Mouse (Mus musculus) kidney, adult 2 months (tissue): ENCODE results near the gene Hephl1. TPM values are rescaled to one million over a fixed set of nuclear protein-coding genes. Genes with fewer than 3 reads are reported as not detected.

Source experiments
- DNase-seq: peaks from one replicate; pipeline ENCODE4 v3.0.0; 2021
- H3K27ac ChIP-seq: fragments of 200-500 bp; 2 replicates; pipeline ENCODE4 v1.5.1; 2012; ENCODE audit warnings: low read depth, low read length, control low read depth, inconsistent platforms; ENCODE audit not compliant: insufficient read depth
- H3K27me3 ChIP-seq: fragments of 200-500 bp; replicated peaks from 2 replicates; pipeline ENCODE4 v1.6.1; 2012; ENCODE audit warnings: mild to moderate bottlenecking, moderate library complexity, low read length, inconsistent platforms; ENCODE audit not compliant: control insufficient read depth, insufficient read depth
- H3K36me3 ChIP-seq: fragments of 200-500 bp; 2 replicates; pipeline ENCODE4 v1.6.1; 2012; ENCODE audit warnings: mild to moderate bottlenecking, moderate library complexity, low read length, inconsistent platforms; ENCODE audit not compliant: control insufficient read depth, insufficient read depth
- H3K4me1 ChIP-seq: fragments of 200-500 bp; 2 replicates; pipeline ENCODE4 v1.6.1; 2011; ENCODE audit warnings: low read length; ENCODE audit not compliant: control insufficient read depth, insufficient read depth
- H3K4me3 ChIP-seq: fragments of 200-500 bp; 2 replicates; pipeline ENCODE4 v1.5.1; 2011; ENCODE audit warnings: mild to moderate bottlenecking, low read depth, low read length, control low read depth; ENCODE audit not compliant: insufficient read depth
- CTCF ChIP-seq: fragments of 200-500 bp; conservative IDR thresholded peaks from 2 replicates; pipeline ENCODE4 v1.5.1; 2011; ENCODE audit warnings: low read depth, mild to moderate bottlenecking, control low read depth, low read length, moderate library complexity, mixed read lengths; ENCODE audit not compliant: insufficient read depth, insufficient read length
- POLR2A ChIP-seq: fragments of 200-500 bp; IDR thresholded peaks from one replicate; pipeline ENCODE4 v1.6.1; 2011; ENCODE audit warnings: low read depth, low read length, control low read depth
- WGBS: fragments of 180-500 bp; shearing (Covaris S2); methylation state at CpG from one replicate; pipeline ENCODE4 v1.1.7; 2018; 5-methylcytosine and 5-hydroxymethylcytosine counted together
- polyA plus RNA-seq: library from polyadenylated mRNA; depleted of rRNA; stranded (reverse); fragments of >200 nt; gene quantifications from 2 replicates; pipeline ENCODE4 v1.2.3, GENCODE M21; 2012

Gene Hephl1
- polyA plus RNA-seq, 1 experiment: 0.19 TPM

- TF ChIP-seq POLR2A (no peak), CTCF (no peak)
- 51% methylated on average over 4 of the region's 4 CpGs for WGBS
- no peaks in the 10 kb centered on the region for H3K36me3 ChIP-seq
- H3K4me3 ChIP-seq: no peak overlapping the region
- no peak for DNase-seq
- no peaks in the 10 kb centered on the region for H3K4me1 ChIP-seq
- H3K27me3 ChIP-seq: no peaks in the 10 kb centered on the region
- H3K27ac ChIP-seq: no peak overlapping the region
Observed at GRCm38 (mm10) chr9:15036807-15037206, 75.1 kb downstream of the Hephl1 start.

- no peak overlapping the region for H3K27ac ChIP-seq
- H3K36me3 ChIP-seq: no peaks in the 10 kb centered on the region
- H3K27me3 ChIP-seq: no peaks in the 10 kb centered on the region
- no peak overlapping the region for H3K4me3 ChIP-seq
- no peaks in the 10 kb centered on the region for H3K4me1 ChIP-seq
- 98% methylated on average over 2 of the region's 2 CpGs for WGBS
- TF ChIP-seq CTCF: no peak
- TF ChIP-seq POLR2A: no peak
- no peak for DNase-seq
Observed at GRCm38 (mm10) chr9:15036405-15036804, 75.5 kb downstream of the Hephl1 start.

- Histone ChIP-seq H3K4me3 (no peak overlapping the region), H3K27ac (no peak overlapping the region), H3K27me3 (no peaks in the 10 kb centered on the region), H3K4me1 (no peaks in the 10 kb centered on the region), H3K36me3 (no peaks in the 10 kb centered on the region)
- WGBS: 92% methylated on average over 7 of the region's 7 CpGs
- no peak for DNase-seq
- TF ChIP-seq CTCF (no peak), POLR2A (no peak)
Observed at GRCm38 (mm10) chr9:15035979-15036378, 75.9 kb downstream of the Hephl1 start.

- Histone ChIP-seq H3K27ac (no peak overlapping the region), H3K4me3 (no peak overlapping the region), H3K27me3 (no peaks in the 10 kb centered on the region), H3K4me1 (no peaks in the 10 kb centered on the region), H3K36me3 (no peaks in the 10 kb centered on the region)
- 60% methylated on average over 7 of the region's 7 CpGs for WGBS
- DNase-seq: peak; percentile 24
- TF ChIP-seq POLR2A (no peak), CTCF (no peak)
Observed at GRCm38 (mm10) chr9:15034546-15035273, 77.2 kb downstream of the Hephl1 start.

GRCm38 (mm10) chr9:15033568-15034160 is 78.2 kb downstream of the Hephl1 start:
- Histone ChIP-seq H3K27me3 (no peaks in the 10 kb centered on the region), H3K4me1 (no peaks in the 10 kb centered on the region), H3K4me3 (no peak overlapping the region), H3K27ac (no peak overlapping the region), H3K36me3 (no peaks in the 10 kb centered on the region)
- DNase-seq: peak; percentile 42
- TF ChIP-seq CTCF (peak; percentile 62), POLR2A (no peak)
- WGBS: 67% methylated on average over 5 of the region's 5 CpGs

GRCm38 (mm10) chr9:15032797-15033196 is 79.1 kb downstream of the Hephl1 start:
- TF ChIP-seq POLR2A: no peak
- no peak for TF ChIP-seq CTCF
- no peak overlapping the region for H3K27ac ChIP-seq
- DNase-seq: no peak
- no peaks in the 10 kb centered on the region for H3K36me3 ChIP-seq
- WGBS: 87% methylated on average over 4 of the region's 4 CpGs
- H3K27me3 ChIP-seq: no peaks in the 10 kb centered on the region
- H3K4me3 ChIP-seq: no peak overlapping the region
- H3K4me1 ChIP-seq: no peaks in the 10 kb centered on the region

- no peak overlapping the region for H3K27ac ChIP-seq
- WGBS: 74% methylated on average over 8 of the region's 8 CpGs
Observed at GRCm38 (mm10) chr9:15030771-15031170, 81.1 kb downstream of the Hephl1 start.

More at GRCm38 (mm10) chr9:15030771-15031170, 81.1 kb downstream of the Hephl1 start:
- Histone ChIP-seq H3K4me1 (no peaks in the 10 kb centered on the region), H3K27me3 (no peaks in the 10 kb centered on the region), H3K36me3 (no peaks in the 10 kb centered on the region), H3K4me3 (no peak overlapping the region)
- peak; percentile 43 for DNase-seq
- TF ChIP-seq CTCF: no peak
